Mouse (Mus musculus): ENCODE data around the gene Atrip.

DNA sequence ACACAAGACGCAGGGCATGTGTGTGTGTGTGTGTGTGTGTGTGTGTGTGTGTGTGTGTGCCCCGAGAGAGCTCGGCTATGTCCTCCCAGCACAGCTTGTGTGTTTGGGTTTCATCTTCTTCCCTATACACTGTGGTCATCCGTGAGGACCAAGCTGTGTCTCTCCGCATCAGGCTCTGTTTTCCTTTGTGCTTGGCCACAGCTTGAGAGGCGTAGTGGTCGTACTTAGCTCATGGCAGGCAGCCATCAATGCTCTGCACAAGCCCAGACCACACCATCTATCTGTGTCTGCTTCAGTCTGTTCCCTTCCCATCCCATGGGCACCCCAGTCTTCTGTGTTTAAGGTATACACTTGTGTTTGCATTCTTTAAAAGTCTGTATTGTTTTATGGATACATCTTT lies 32.6 kb downstream of the Atrip start:
- TF ChIP-seq CTCF (IDR thresholded peaks at IDR 0.05; ENCODE audit: borderline replicate concordance, control insufficient read depth, extremely low read depth, insufficient read depth, low read length, poor library complexity), result no peak
- no peak for TF ChIP-seq POLR2A (IDR thresholded peaks at IDR 0.05; ENCODE audit: control insufficient read depth, extremely low read depth, insufficient read depth, low read length, poor library complexity)

All from thymus, adult 2 months (tissue).